Mouse (Mus musculus) spleen, adult 10 weeks (tissue): ENCODE data around the gene Pgap3. TPM values are rescaled to one million over a fixed set of nuclear protein-coding genes. Genes with fewer than 3 reads are reported as not detected.

Experiments used
- polyA plus RNA-seq: library from polyadenylated mRNA; stranded (reverse); fragments of 350-450 nt; fragmentation: Illumina TruSeq; extraction: RNeasy Lipid Tissue Mini Kit (QIAGEN cat#74804); gene quantifications from one replicate; pipeline ENCODE4 v1.2.3, GENCODE M21; 2015; ENCODE audit warnings: low replicate concordance; ENCODE audit not compliant: insufficient read depth

Pgap3 gene
- 3.6 TPM for polyA plus RNA-seq

GRCm38 (mm10) chr11:98400161-98400726 lies at the start of gene Pgap3:
TSS of gene Pgap3 (minus strand) at chr11:98400490.

GRCm38 (mm10) chr11:98446213-98446561 lies 45.9 kb upstream of the Pgap3 start, which contains the start of gene Grb7:
TSS of gene Grb7 (plus strand) at chr11:98446394.

GRCm38 (mm10) chr11:98438331-98439158 lies 38.3 kb upstream of the Pgap3 start, which contains the start of gene Mien1:
TSS of gene Mien1 (minus strand) at chr11:98438991.

GRCm38 (mm10) chr11:98412273-98412796 lies 12.0 kb upstream of the Pgap3 start, which contains the start of gene Erbb2:
TSS of gene Erbb2 (plus strand) at chr11:98412470.

GRCm38 (mm10) chr11:98385638-98386585 lies 14.4 kb downstream of the Pgap3 start, which contains the start of gene Pnmt:
TSS of gene Pnmt (plus strand) at chr11:98386450.

GRCm38 (mm10) chr11:98383261-98384030 lies 16.8 kb downstream of the Pgap3 start, which contains the start of gene Tcap:
TSS of gene Tcap (plus strand) at chr11:98383811.

GRCm38 (mm10) chr11:98358161-98359083 lies 41.9 kb downstream of the Pgap3 start, which contains the start of gene Stard3:
TSS of gene Stard3 (plus strand) at chr11:98358368.

GRCm38 (mm10) chr11:98348083-98348961 lies 52.0 kb downstream of the Pgap3 start, which contains the start of gene Ppp1r1b:
TSS of gene Ppp1r1b (plus strand) at chr11:98348404.

Other genes starting within 250 kb of the Pgap3 start
- 63.3 TPM for gene Med1, start 207.2 kb downstream of the Pgap3 start, polyA plus RNA-seq
- 52.9 TPM for gene Cdk12, start 197.4 kb downstream of the Pgap3 start, polyA plus RNA-seq
- not detected for gene Neurod2, start 70.8 kb downstream of the Pgap3 start, polyA plus RNA-seq
- not detected for gene Ppp1r1b, start 52.1 kb downstream of the Pgap3 start, polyA plus RNA-seq
- 23.7 TPM for gene Stard3, start 42.1 kb downstream of the Pgap3 start, polyA plus RNA-seq
- gene Tcap, start 16.7 kb downstream of the Pgap3 start, polyA plus RNA-seq: not detected
- not detected for gene Pnmt, start 14.0 kb downstream of the Pgap3 start, polyA plus RNA-seq
- gene Erbb2, start 12.0 kb upstream of the Pgap3 start, polyA plus RNA-seq: 1.2 TPM
- gene Mien1, start 38.5 kb upstream of the Pgap3 start, polyA plus RNA-seq: 99.5 TPM
- gene Grb7, start 45.9 kb upstream of the Pgap3 start, polyA plus RNA-seq: 0.41 TPM
- gene Ikzf3, start 145.5 kb upstream of the Pgap3 start, polyA plus RNA-seq: 218 TPM
- gene Zpbp2, start 150.6 kb upstream of the Pgap3 start, polyA plus RNA-seq: 6.1 TPM
- 16.2 TPM for gene Ormdl3, start 186.9 kb upstream of the Pgap3 start, polyA plus RNA-seq
- gene Lrrc3c, start 197.8 kb upstream of the Pgap3 start, polyA plus RNA-seq: not detected
- gene Gm12355, start 225.2 kb upstream of the Pgap3 start, polyA plus RNA-seq: 0.23 TPM
- not detected for gene Gsdma3, start 225.9 kb upstream of the Pgap3 start, polyA plus RNA-seq
- gene Gsdma2, start 246.3 kb upstream of the Pgap3 start, polyA plus RNA-seq: not detected